Mouse (Mus musculus): Measurements from ENCODE around the gene Dlgap3.
A peak's percentile ranks its signal among the peaks of the same experiment; 100 is the strongest.

The Dlgap3 gene

DNA sequence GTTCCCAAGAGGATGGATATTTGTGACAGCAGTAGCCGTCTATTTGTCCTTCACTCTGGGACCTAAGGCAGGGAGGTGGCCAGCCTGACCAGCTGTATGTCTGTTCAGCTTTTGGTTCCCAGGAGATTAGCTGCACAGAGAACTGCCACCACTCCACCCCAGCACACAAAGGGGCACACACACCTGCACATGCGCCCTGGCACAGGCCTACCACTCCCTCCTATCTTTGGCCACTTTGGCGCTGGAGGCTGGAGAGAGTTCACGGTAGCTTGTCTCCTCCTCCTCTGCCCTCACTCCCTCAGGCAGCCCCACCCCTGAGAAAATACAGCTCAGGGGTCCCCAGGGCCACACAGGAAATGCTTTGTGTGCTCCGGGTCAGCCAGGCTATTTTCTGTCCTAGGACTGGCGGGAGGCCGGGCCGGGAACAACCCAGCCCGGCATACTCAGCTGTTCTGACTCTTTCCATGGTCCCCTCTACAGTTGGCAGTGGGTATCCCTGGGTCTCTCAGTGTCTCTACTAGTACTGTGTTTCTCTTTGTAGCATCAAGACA lies 109.5 kb downstream of the Dlgap3 start:
- peak; percentile 52 for DNase-seq

GRCm38 (mm10) chr4:127279241-127279640 lies 110.2 kb downstream of the Dlgap3 start:
- DNase-seq: no peak

All from kidney, postnatal 14 days (tissue).